34 mouse cellular contexts compared by ENCODE assay signal in the genomic region with DNA sequence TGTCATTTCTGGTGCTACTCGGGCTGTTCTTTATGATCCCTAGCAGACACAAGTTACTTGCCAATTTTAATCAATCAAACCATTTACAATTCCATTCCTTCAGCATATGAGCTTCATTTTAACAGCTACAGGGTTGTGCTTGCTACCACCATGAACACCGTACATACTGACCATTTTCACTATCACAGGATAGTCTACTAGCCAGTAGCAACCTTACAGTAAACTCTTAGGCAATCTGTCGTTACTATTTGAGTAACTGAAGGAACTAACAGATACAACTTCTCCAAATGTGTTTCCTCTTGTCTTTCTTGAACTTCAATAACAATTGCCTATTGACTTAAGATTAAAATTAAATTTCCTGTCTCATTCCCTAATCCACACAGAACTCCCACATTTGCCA.
"Had no signal": no experiment of that assay in that cellular context is flagged by ENCODE, and none has a peak within 500 bp of the region (broad histone marks: within the 10 kb centered on the region; RNA-seq: fewer than 3 reads in every experiment).

No protein-coding gene starts in this region.

- ATAC-seq: hindbrain, embryonic 16.5 days; hindbrain, postnatal 0 days; inflammation-experienced regulatory T-cells, adult 6 months; intestine, embryonic 15.5 days; intestine, embryonic 16.5 days; intestine, postnatal 0 days had no signal

- H3K4me3 ChIP-seq: heart, embryonic 10.5 days; heart, embryonic 12.5 days; heart, embryonic 13.5 days; heart, embryonic 15.5 days; hindbrain, embryonic 10.5 days; hindbrain, embryonic 12.5 days; hindbrain, embryonic 13.5 days; hindbrain, embryonic 15.5 days; intestine, embryonic 15.5 days; kidney, embryonic 15.5 days; layer of hippocampus, adult 2 months had no signal

- DNase-seq: heart, postnatal 10 days; heart, postnatal 14 days; heart, postnatal 36 days; heart, postnatal 4 days; kidney, adult 11 months; kidney, adult 18-20 months; kidney, adult 2 months; kidney, adult 8-10 months; kidney, adult 9 months; kidney, postnatal 10 days; kidney, postnatal 14 days; kidney, postnatal 25 days; kidney, postnatal 36 days; kidney, postnatal 4 days; layer of hippocampus, adult 9-11 months; layer of hippocampus, postnatal 36 days had no signal

- H3K9me3 ChIP-seq: heart, embryonic 10.5 days; heart, embryonic 12.5 days; heart, embryonic 13.5 days; heart, embryonic 15.5 days; hindbrain, embryonic 10.5 days; hindbrain, embryonic 12.5 days; hindbrain, embryonic 13.5 days; intestine, embryonic 15.5 days; kidney, embryonic 15.5 days had no signal

- H3K36me3 ChIP-seq: heart, embryonic 10.5 days; heart, embryonic 12.5 days; heart, embryonic 13.5 days; heart, embryonic 15.5 days; hindbrain, embryonic 10.5 days; hindbrain, embryonic 12.5 days; hindbrain, embryonic 13.5 days; hindbrain, embryonic 15.5 days; intestine, embryonic 15.5 days; kidney, embryonic 15.5 days had no signal

- H3K27me3 ChIP-seq: heart, embryonic 12.5 days; heart, embryonic 13.5 days; heart, embryonic 15.5 days; hindbrain, embryonic 12.5 days; hindbrain, embryonic 13.5 days; hindbrain, embryonic 15.5 days; intestine, embryonic 15.5 days; kidney, embryonic 15.5 days had no signal

- H3K4me1 ChIP-seq: heart, embryonic 12.5 days; heart, embryonic 13.5 days; heart, embryonic 15.5 days; hindbrain, embryonic 12.5 days; hindbrain, embryonic 15.5 days; intestine, embryonic 15.5 days; kidney, embryonic 15.5 days had no signal

- H3K27ac ChIP-seq: heart, embryonic 10.5 days; heart, embryonic 13.5 days; heart, embryonic 15.5 days; hindbrain, embryonic 10.5 days; hindbrain, embryonic 12.5 days; hindbrain, embryonic 13.5 days; hindbrain, embryonic 14.5 days; hindbrain, embryonic 15.5 days; hindbrain, postnatal 0 days; intestine, embryonic 15.5 days; kidney, embryonic 15.5 days; kidney, postnatal 0 days; layer of hippocampus, adult 2 months had no signal
